Comparison of ENCODE assay signal across 8 mouse cellular contexts in the genomic region with DNA sequence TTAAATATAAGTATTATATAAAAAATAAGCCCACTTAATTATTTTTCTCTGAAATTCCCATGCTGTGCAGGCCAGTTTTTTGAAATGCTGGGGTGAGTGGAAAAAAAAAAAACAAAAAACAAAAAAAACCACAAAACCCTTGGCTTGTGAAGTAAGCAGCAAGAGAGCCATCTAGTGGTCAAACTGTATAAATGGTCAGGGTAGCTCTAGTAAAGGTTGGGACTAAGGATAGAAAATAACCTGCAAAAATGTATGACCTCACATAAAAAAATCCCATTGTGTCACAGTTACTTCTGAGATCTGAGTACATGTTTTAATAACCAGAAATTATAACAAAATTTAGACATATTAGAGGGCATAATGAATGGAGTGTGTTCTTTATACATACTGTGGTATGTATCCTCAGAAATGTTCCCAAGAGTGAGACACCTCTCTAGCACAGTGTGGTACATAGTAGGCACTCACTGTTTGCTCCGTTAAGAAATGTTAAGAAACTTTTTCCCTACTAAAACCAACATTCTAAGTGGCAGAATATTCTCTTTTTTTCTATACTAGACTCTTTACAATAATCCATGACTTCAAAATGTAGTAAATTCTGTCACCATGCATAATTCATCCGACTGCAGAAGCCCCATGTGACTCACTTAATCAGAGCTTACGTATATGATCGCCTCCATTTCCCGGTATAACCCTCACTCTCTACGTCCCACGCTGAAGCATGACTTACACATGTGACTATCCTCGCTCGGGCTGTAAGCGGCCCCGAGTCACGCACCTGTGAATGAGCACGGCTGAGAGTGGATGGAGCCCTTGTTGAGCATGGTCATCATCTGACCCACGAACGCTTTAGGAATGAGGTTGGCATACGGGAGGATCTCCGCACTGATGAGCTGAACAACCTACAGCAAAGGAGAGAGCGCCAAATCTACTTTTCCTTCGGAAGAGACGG.
DNase-seq lines count a peak whose midpoint lies in the region; ATAC-seq and TF ChIP-seq lines count a peak whose summit lies in the region.

No protein-coding gene starts in this region.

- H3K4me3 ChIP-seq in kidney, postnatal 0 days (replicated peaks; ENCODE audit: low read depth, low read length), result no peak overlapping the region
- no peak overlapping the region for H3K4me3 ChIP-seq in midbrain, embryonic 15.5 days

- no peak overlapping the region for H3K9ac ChIP-seq in kidney, postnatal 0 days (ENCODE audit: low read depth, low read length)
- H3K9ac ChIP-seq in midbrain, embryonic 15.5 days, result no peak overlapping the region

- no peaks in the 10 kb centered on the region for H3K4me1 ChIP-seq in kidney, postnatal 0 days (replicated peaks; ENCODE audit: insufficient read depth, low read length)
- no peaks in the 10 kb centered on the region for H3K4me1 ChIP-seq in midbrain, embryonic 15.5 days

- peak; percentile 91 for DNase-seq in kidney, postnatal 0 days (ENCODE audit: low spot score)
- no peak for DNase-seq in kidney, postnatal 25 days
- peak; percentile 69 for DNase-seq in R1 (ENCODE audit: low read depth, low spot score)
- DNase-seq in layer of hippocampus, postnatal 10 days (ENCODE audit: low spot score in 2 of 2), result no peak
- DNase-seq in adrenal gland, adult 2 months, result no peak
- DNase-seq in spleen, postnatal 14 days (ENCODE audit: low spot score in 2 of 2), result no peak

- TF ChIP-seq CTCF in kidney, postnatal 0 days (IDR thresholded peaks at IDR 0.05; ENCODE audit: low read depth), result peak; percentile 84

- no peaks in the 10 kb centered on the region for H3K27me3 ChIP-seq in kidney, postnatal 0 days (ENCODE audit: insufficient read depth, low read length)
- no peaks in the 10 kb centered on the region for H3K27me3 ChIP-seq in midbrain, embryonic 15.5 days (replicated peaks)

- H3K9me3 ChIP-seq in kidney, postnatal 0 days (replicated peaks; ENCODE audit: low read length), result no peaks in the 10 kb centered on the region
- no peaks in the 10 kb centered on the region for H3K9me3 ChIP-seq in midbrain, embryonic 15.5 days

- H3K27ac ChIP-seq in kidney, postnatal 0 days, result no peak overlapping the region
- no peak overlapping the region for H3K27ac ChIP-seq in midbrain, embryonic 15.5 days

- 89% methylated on average over 20 of the region's 20 CpGs for WGBS in kidney, postnatal 0 days
- WGBS in midbrain, embryonic 15.5 days, result 89% methylated on average over 20 of the region's 20 CpGs

- peaks cover 38% of the 10 kb centered on the region for H3K36me3 ChIP-seq in kidney, postnatal 0 days (ENCODE audit: insufficient read depth, low read length)
- H3K36me3 ChIP-seq in midbrain, embryonic 15.5 days (replicated peaks), result peaks cover 17% of the 10 kb centered on the region

- no peak overlapping the region for H3K4me2 ChIP-seq in kidney, postnatal 0 days (ENCODE audit: low read length)
- H3K4me2 ChIP-seq in midbrain, embryonic 15.5 days, result no peak overlapping the region

- ATAC-seq in kidney, postnatal 0 days (replicated peaks; ENCODE audit: low FRiP score, low read depth), result no peak
- ATAC-seq in granulocyte monocyte progenitor cell, adult 5-6 weeks (replicated peaks; ENCODE audit: poor library complexity, severe bottlenecking), result peak; percentile 78
- peak; percentile 56; the same call in 1 of the 2 replicates for ATAC-seq in midbrain, embryonic 15.5 days (replicated peaks)

Comparison
In these comparisons a context has a peak if more than half of its experiments do, and no peak if none do; other contexts are left out.
1. DNase-seq: peak in kidney, postnatal 0 days (single experiment) and R1 (single experiment); none in kidney, postnatal 25 days (0 of 2), layer of hippocampus, postnatal 10 days (0 of 2), adrenal gland, adult 2 months (single experiment) and spleen, postnatal 14 days (0 of 2).